Mouse (Mus musculus) kidney, adult 18-20 months (tissue): ENCODE data around the gene Aldh3b3.

Experiments used
- DNase-seq: peaks from one replicate; pipeline ENCODE4 v3.0.0; 2021

The Aldh3b3 gene

GRCm38 (mm10) chr19:4003641-4004040 is 45.2 kb downstream of the Aldh3b3 start:
- no peak for DNase-seq

DNA sequence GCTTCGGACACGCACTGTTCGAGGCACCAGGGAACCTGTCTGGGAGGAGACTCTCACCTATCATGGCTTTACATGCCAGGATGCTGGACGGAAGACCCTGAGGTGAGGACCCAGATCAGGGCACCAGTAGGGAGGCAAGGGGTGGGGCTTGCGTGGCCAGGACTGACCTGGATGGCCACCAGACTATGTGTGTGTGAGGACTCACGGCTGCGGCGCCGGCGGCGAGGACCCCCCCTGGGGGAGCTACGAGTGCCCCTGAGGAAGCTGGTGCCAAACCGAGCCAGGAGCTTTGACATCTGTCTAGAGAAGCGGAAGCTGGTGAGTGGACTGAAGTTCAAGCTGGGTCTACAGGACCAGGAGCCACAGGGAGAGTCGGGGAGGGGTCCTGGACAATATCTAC is 45.9 kb downstream of the Aldh3b3 start:
- no peak for DNase-seq

GRCm38 (mm10) chr19:4005091-4005490 is 46.6 kb downstream of the Aldh3b3 start:
- DNase-seq = no peak

GRCm38 (mm10) chr19:4005971-4006370 is 47.5 kb downstream of the Aldh3b3 start:
- no peak for DNase-seq

GRCm38 (mm10) chr19:4011086-4011485 is 52.6 kb downstream of the Aldh3b3 start:
- no peak for DNase-seq

- DNase-seq = peak; percentile 97
Measured at GRCm38 (mm10) chr19:4012432-4013022, 54.1 kb downstream of the Aldh3b3 start, which contains the start of gene Ndufv1. Gene Ndufv1, minus strand, starts transcription at chr19:4012806.

DNA sequence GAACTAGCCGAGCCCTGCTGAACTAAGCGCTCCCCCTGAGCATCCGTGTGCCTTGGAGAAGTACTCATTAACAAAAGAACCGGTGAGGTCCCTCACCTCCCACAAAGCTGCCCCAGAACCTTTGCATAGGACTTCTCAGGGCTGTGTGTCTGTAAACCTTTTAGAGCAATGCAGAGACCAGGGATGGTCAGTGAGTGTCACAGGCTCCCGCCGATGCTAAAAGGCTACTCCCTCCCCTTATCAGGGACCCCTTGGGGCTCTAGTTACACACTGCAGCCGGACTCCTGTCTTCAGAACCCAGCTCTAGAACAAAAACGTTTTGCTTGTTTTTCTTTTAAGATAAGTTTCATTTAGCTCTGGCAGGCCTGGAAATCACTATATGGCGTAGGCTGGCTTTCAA is 54.6 kb downstream of the Aldh3b3 start:
- DNase-seq = no peak

- DNase-seq = no peak
Measured at GRCm38 (mm10) chr19:4014802-4015201, 56.4 kb downstream of the Aldh3b3 start.

DNA sequence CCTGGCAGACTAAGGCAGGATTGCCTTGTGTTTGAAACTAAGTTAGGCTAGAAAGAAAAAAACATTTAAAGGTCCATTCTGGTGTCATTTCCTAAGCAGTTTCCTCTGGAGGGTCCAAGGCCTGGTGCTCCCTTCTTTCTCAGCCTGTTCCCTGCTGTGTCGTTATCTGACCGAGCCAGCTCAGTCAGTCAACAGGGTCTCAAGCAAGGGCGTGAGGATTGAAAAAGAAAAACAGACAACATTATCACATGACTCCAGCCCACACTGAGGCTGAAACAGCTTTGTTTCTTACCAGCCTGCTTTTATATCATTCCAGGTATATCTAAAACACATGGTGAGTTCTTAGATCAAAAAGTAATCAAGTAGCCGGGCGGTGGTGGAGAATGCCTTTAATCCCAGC is 57.2 kb downstream of the Aldh3b3 start:
- no peak for DNase-seq

DNA sequence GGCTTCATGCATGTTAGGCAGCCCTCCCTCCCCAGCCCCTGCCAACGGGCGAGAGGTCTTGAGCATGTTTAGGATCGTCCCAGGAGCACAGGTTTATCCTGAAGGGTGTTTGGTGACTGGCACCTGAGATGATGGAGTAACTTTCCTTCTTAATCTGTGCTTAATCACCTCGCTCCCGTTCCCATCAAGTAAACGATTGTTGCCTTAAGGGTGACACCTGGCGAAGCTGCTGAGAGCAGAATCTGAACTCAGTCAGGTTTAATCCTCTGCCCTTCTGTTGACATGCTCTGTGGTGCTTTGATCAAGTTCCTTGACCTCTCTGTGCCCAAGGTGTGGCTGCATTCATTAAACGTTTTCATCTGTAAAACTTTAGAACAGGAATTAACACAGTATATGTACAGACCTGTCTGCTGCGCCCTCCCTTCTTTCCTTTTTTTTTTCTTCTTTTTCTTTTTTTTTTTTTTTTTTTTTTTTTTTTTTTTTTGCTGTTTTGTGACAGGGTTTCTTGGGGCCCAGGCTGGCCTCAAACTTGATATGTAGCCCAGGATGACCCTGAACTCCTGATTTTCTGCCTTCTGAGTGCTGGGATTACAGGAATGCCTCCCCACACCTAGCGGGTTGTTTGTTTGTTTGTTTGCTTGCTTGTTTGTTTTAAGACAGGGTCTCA is 59.6 kb downstream of the Aldh3b3 start:
- DNase-seq = no peak

- DNase-seq = peak; percentile 84
Measured at GRCm38 (mm10) chr19:4018743-4019583, 60.5 kb downstream of the Aldh3b3 start.
